Mouse (Mus musculus): ENCODE measurements at regions not wholly inside any gene's neighbourhood (a gene's known extent, or its start where the extent isn't known, plus 50 kb on each side); places are given as distances from the start of the nearest gene placed in this dataset.

DNA sequence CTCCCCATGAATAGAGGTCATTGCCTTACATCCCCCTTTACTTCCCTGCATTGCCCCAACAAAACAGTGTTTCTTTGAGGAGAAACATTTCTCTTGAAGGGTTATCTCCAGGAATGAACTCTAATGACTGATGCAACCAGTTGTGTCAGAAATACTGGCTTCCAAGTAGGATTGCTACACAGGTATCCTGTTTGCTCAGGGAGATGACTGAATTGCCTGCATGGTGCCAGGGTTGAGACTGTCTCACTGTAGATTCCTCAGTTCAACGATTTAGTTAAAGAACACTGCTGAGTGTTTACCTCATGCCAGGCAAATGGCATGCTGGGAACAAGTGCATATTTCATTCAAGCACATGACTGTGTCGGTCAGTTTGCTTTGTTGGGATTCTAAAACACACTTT is 123.8 kb upstream of the Esrrg start:
- H3K4me1 ChIP-seq, result peaks cover 11% of the 10 kb centered on the region
- no peaks in the 10 kb centered on the region for H3K9me3 ChIP-seq
- H3K4me3 ChIP-seq, result no peak overlapping the region
- no peak for DNase-seq (ENCODE audit: low spot score)
- H3K27me3 ChIP-seq (replicated peaks; ENCODE audit: low read depth, poor library complexity, severe bottlenecking), result no peaks in the 10 kb centered on the region
- H3K36me3 ChIP-seq (replicated peaks), result no peaks in the 10 kb centered on the region
- H3K27ac ChIP-seq (replicated peaks), result no peak overlapping the region
- WGBS, result 82% methylated on average over 2 of the region's 2 CpGs

- 80% methylated on average over 13 of the region's 13 CpGs for whole genome bisulfite sequencing
- Histone ChIP-seq H3K9me3 (no peaks in the 10 kb centered on the region), H3K4me3 (no peak overlapping the region), H3K4me1 (peaks cover 11% of the 10 kb centered on the region), H3K27ac (replicated peaks) (no peak overlapping the region), H3K36me3 (replicated peaks) (no peaks in the 10 kb centered on the region), H3K27me3 (replicated peaks; ENCODE audit: low read depth, poor library complexity, severe bottlenecking) (no peaks in the 10 kb centered on the region)
- DNase-seq (ENCODE audit: low spot score), result no peak
These were observed 120.5 kb upstream of the Esrrg start for GRCm38 (mm10) chr1:187487948-187488690.

DNA sequence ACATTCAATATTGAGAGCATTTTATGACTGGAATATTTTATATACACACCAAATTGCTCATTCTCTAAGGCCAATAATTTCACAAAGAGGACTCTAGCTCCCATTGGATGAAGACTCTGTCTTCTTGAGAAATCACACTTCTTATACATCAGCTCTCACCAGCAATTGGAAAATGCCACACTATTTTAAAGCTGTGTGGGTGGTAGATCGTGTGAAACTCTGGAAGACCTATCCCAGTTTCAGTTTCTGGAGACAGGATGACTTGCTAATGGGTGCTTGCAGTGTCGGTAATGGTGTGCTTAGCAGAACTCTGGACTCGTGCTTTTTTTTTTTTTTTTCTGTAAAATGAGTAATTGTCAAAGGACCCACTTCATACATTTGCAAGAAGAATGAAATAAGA is 119.1 kb upstream of the Esrrg start:
- Histone ChIP-seq H3K36me3 (replicated peaks) (no peaks in the 10 kb centered on the region), H3K27ac (replicated peaks) (no peak overlapping the region), H3K27me3 (replicated peaks; ENCODE audit: low read depth, poor library complexity, severe bottlenecking) (no peaks in the 10 kb centered on the region), H3K9me3 (no peaks in the 10 kb centered on the region), H3K4me3 (no peak overlapping the region), H3K4me1 (peaks cover 11% of the 10 kb centered on the region)
- no peak for DNase-seq (ENCODE audit: low spot score)
- 85% methylated on average over 3 of the region's 3 CpGs for WGBS

DNA sequence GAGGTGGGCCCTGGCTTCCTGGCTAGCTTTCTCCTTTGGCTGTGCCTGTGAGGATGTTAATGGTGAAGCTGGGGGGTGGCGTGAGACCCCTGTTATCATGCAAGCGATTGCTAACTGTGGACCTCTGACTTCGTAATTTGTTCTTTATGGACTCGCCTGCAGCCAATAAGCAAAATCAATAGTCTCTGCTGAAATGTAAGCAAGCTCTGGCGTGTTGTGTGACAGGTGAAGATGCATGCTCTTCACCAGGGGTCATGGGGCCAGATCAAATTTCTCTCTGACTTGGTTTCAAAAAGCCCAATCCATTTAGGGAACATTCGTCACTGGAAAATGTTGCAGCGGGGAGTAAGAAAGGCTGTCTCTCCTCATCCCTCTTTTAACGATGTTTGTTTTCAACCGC is 103.2 kb upstream of the Esrrg start:
- H3K9me3 ChIP-seq, result no peaks in the 10 kb centered on the region
- H3K4me1 ChIP-seq, result peaks cover 13% of the 10 kb centered on the region
- no peaks in the 10 kb centered on the region for H3K36me3 ChIP-seq (replicated peaks)
- no peak overlapping the region for H3K27ac ChIP-seq (replicated peaks)
- no peak overlapping the region for H3K4me3 ChIP-seq
- no peaks in the 10 kb centered on the region for H3K27me3 ChIP-seq (replicated peaks; ENCODE audit: low read depth, poor library complexity, severe bottlenecking)
- WGBS, result 46% methylated on average over 9 of the region's 9 CpGs
- DNase-seq (ENCODE audit: low spot score), result peak; percentile 9

DNA sequence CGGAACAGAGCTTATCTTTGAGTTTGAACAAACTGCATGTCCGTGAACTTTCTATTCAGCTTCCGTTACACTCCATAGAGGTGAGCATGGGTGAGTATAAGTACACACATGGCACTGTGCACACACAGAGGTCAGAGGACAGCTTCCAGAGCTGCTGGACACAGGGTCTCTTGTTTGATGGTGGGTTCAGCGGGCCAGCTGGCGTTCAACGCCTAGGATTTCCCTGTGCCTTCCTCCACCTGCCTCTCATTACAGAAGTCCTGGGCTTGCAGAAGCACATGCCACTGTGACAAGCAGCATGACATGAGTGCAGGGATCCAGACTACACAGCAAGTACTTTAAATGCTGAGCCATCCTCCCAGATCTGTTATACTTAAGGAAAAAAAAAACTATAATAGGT is 101.4 kb upstream of the Esrrg start:
- no peaks in the 10 kb centered on the region for H3K36me3 ChIP-seq (replicated peaks)
- no peak overlapping the region for H3K4me3 ChIP-seq
- no peaks in the 10 kb centered on the region for H3K27me3 ChIP-seq (replicated peaks; ENCODE audit: low read depth, poor library complexity, severe bottlenecking)
- 52% methylated on average over 6 of the region's 6 CpGs for WGBS
- no peaks in the 10 kb centered on the region for H3K9me3 ChIP-seq
- peaks cover 13% of the 10 kb centered on the region for H3K4me1 ChIP-seq
- H3K27ac ChIP-seq (replicated peaks), result no peak overlapping the region
- peak; percentile 51 for DNase-seq (ENCODE audit: low spot score)

- no peak for DNase-seq (ENCODE audit: low spot score)
These were observed 77.2 kb upstream of the Esrrg start for GRCm38 (mm10) chr1:187531349-187531922.

DNA sequence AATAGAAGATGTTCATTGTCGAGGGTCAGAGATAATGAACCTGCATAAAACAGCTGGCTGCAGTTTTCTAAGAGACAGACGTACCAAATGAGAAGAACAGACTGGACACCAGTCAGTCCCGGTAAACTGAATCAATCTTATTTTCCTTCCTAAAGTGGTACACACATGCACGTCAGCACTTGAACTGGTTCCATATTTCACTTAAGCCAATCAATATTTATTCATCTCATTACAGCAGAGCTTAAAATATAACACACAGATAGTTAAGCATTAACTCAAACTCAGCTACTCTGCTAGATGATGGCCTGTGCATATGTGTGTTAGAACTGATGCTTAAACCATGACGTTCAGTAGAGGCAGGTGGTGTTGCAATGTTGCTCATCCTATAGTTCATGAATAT is 72.3 kb upstream of the Esrrg start:
- Histone ChIP-seq H3K36me3 (replicated peaks) (no peaks in the 10 kb centered on the region), H3K4me1 (no peaks in the 10 kb centered on the region), H3K9me3 (no peaks in the 10 kb centered on the region), H3K27me3 (replicated peaks; ENCODE audit: low read depth, poor library complexity, severe bottlenecking) (no peaks in the 10 kb centered on the region), H3K4me3 (no peak overlapping the region), H3K27ac (replicated peaks) (no peak overlapping the region)
- WGBS, result 85% methylated on average over 5 of the region's 5 CpGs
- DNase-seq (ENCODE audit: low spot score), result no peak

More at GRCm38 (mm10) chr1:187531349-187531922, 77.2 kb upstream of the Esrrg start:
- Histone ChIP-seq H3K27ac (replicated peaks) (no peak overlapping the region), H3K9me3 (no peaks in the 10 kb centered on the region), H3K36me3 (replicated peaks) (no peaks in the 10 kb centered on the region), H3K4me1 (no peaks in the 10 kb centered on the region), H3K4me3 (no peak overlapping the region), H3K27me3 (replicated peaks; ENCODE audit: low read depth, poor library complexity, severe bottlenecking) (no peaks in the 10 kb centered on the region)
- WGBS, result 85% methylated on average over 9 of the region's 9 CpGs

DNA sequence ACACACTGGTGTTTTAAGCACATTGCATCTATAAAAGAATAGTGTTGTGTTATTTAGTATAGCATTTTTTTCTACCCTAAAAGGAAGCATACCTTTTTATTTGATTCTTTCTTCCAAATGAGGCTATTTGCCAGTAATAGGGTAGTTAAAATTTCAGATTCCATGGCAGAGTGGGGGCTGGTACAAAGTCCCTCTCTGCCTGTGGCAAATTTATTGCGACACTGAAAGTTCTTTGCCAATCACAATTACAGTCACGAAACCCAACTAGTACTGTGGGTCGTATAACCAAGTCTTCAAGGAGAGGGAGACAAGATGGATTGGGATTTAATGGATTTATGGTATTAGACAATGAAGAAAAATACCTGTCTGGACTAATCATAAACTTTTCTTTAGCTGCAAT is 51.9 kb upstream of the Esrrg start:
- H3K27ac ChIP-seq (replicated peaks), result no peak overlapping the region
- no peaks in the 10 kb centered on the region for H3K36me3 ChIP-seq (replicated peaks)
- no peak overlapping the region for H3K4me3 ChIP-seq
- 0 out of 2 replicates have a peak, but pooled peaks cover 4% of the 10 kb centered on the region for H3K4me1 ChIP-seq
- no peaks in the 10 kb centered on the region for H3K27me3 ChIP-seq (replicated peaks; ENCODE audit: low read depth, poor library complexity, severe bottlenecking)
- no peak for DNase-seq (ENCODE audit: low spot score)
- WGBS, result 91% methylated on average over 3 of the region's 3 CpGs
- no peaks in the 10 kb centered on the region for H3K9me3 ChIP-seq

Data from embryonic facial prominence, embryonic 10.5 days (tissue).